Mouse (Mus musculus): Measurements from ENCODE around the gene Farsa. TPM values are rescaled to one million over a fixed set of nuclear protein-coding genes. Genes with fewer than 3 reads are reported as not detected.
"Not testable (repeated sequence)": the region's sequence is repeated elsewhere in the genome, so short reads cannot be mapped to it uniquely, and the experiment has no call there.

Gene Farsa
- total RNA-seq, 2 experiments from 2014 or later = 45.8 to 48.2 TPM

- peak; percentile 48 to 49 for DNase-seq (ENCODE audit: low spot score in 2 of 2)
Observed at GRCm38 (mm10) chr8:84871376-84872308, 14.9 kb downstream of the Farsa start, which contains the start of gene Syce2. Syce2 (plus strand) TSS chr8:84872111.

- no peak for DNase-seq (ENCODE audit: low spot score in 2 of 2)
Observed at GRCm38 (mm10) chr8:84872309-84872965, 15.6 kb downstream of the Farsa start.

- DNase-seq (ENCODE audit: low spot score in 2 of 2) = no peak
Observed at GRCm38 (mm10) chr8:84873016-84873415, 16.2 kb downstream of the Farsa start.

GRCm38 (mm10) chr8:84874339-84874738, 17.6 kb downstream of the Farsa start:
- DNase-seq (ENCODE audit: low spot score in 2 of 2) = no peak

GRCm38 (mm10) chr8:84877297-84878035, 20.7 kb downstream of the Farsa start:
- DNase-seq (ENCODE audit: low spot score in 2 of 2) = no peak

GRCm38 (mm10) chr8:84878915-84879314, 22.1 kb downstream of the Farsa start:
- no peak for DNase-seq (ENCODE audit: low spot score in 2 of 2)

- no peak for DNase-seq (ENCODE audit: low spot score in 2 of 2)
Observed at GRCm38 (mm10) chr8:84884728-84885127, 27.9 kb downstream of the Farsa start.

GRCm38 (mm10) chr8:84888280-84888679, 31.5 kb downstream of the Farsa start:
- DNase-seq (ENCODE audit: low spot score in 2 of 2) = no peak

GRCm38 (mm10) chr8:84889141-84889540, 32.4 kb downstream of the Farsa start:
- no peak for DNase-seq (ENCODE audit: low spot score in 2 of 2)

GRCm38 (mm10) chr8:84892993-84893708, 36.4 kb downstream of the Farsa start:
- DNase-seq (ENCODE audit: low spot score in 2 of 2) = no peak

- DNase-seq (ENCODE audit: low spot score in 2 of 2) = peak; percentile 89 to 92
Observed at GRCm38 (mm10) chr8:84893709-84894134, 36.9 kb downstream of the Farsa start, which contains the start of gene Gcdh. Gcdh (minus strand) TSS chr8:84893921.

GRCm38 (mm10) chr8:84895963-84896362, 39.2 kb downstream of the Farsa start:
- no peak for DNase-seq (ENCODE audit: low spot score in 2 of 2)

- DNase-seq (ENCODE audit: low spot score in 2 of 2) = no peak
Observed at GRCm38 (mm10) chr8:84901071-84901470, 44.3 kb downstream of the Farsa start.

GRCm38 (mm10) chr8:84901752-84902151, 45.0 kb downstream of the Farsa start, which contains the start of gene Klf1:
Klf1 (plus strand) TSS chr8:84901928.
- DNase-seq (ENCODE audit: low spot score in 2 of 2) = no peak

GRCm38 (mm10) chr8:84902367-84902919, 45.7 kb downstream of the Farsa start:
- no peak for DNase-seq (ENCODE audit: low spot score in 2 of 2)

GRCm38 (mm10) chr8:84902920-84903661, 46.3 kb downstream of the Farsa start:
- DNase-seq (ENCODE audit: low spot score in 2 of 2) = peak; percentile 91 to 95

- no peak for DNase-seq (ENCODE audit: low spot score in 2 of 2)
Observed at GRCm38 (mm10) chr8:84904351-84904750, 47.6 kb downstream of the Farsa start.

GRCm38 (mm10) chr8:84907037-84907436, 50.2 kb downstream of the Farsa start:
- no peak for DNase-seq (ENCODE audit: low spot score in 2 of 2)

GRCm38 (mm10) chr8:84907493-84907892, 50.7 kb downstream of the Farsa start:
- DNase-seq (ENCODE audit: low spot score in 2 of 2) = no peak

- DNase-seq (ENCODE audit: low spot score in 2 of 2) = not testable (repeated sequence)
Observed at GRCm38 (mm10) chr8:84907979-84908378, 51.2 kb downstream of the Farsa start.

All from left cerebral cortex, adult 18-20 months (tissue).